Mouse (Mus musculus) B cell, adult 62 days (primary cell): ENCODE measurements around the gene Meox1. TPM values are rescaled to one million over a fixed set of nuclear protein-coding genes. Genes with fewer than 3 reads are reported as not detected.

Experiments
- total RNA-seq: library from RNA; stranded (reverse); gene quantifications from 4 replicates; pipeline ENCODE4 v1.2.4, GENCODE M21; 2023

Gene Meox1
- total RNA-seq: 0.43 to 0.72 TPM (median 0.60 TPM) in 4 replicates

DNA sequence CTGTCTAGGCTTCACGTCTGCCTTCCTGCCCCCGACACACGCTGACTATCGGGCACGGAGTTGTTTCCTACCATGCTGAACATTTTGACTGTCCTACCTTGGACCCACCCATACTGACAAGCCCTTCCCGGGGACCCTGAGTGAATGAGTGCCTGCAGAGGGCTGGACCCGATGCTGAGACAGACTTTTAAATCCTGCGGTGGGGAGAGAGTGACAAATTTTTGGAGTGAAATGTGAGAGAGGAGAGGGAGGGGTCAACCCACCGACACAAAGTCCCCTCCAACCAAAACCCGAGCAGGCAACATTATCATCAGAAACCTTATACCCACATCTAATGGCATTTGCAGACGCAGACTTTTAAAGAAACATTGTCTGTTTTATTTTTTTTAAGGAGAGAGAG, at the start of gene Meox1:
Gene Meox1, minus strand, starts transcription at position 171 of the 400 bp plus-strand sequence.

Other genes starting within 250 kb of the Meox1 start
- gene Arl4d, start 228.8 kb downstream of the Meox1 start, total RNA-seq: 1.1 to 2.3 TPM (median 2.1 TPM) in 4 replicates
- gene Dhx8, start 161.5 kb downstream of the Meox1 start, total RNA-seq: 75.8 to 84.7 TPM (median 83.5 TPM) in 4 replicates
- not detected in 4 replicates for gene Etv4, start 109.0 kb downstream of the Meox1 start, total RNA-seq
- gene Sost, start 72.6 kb upstream of the Meox1 start, total RNA-seq: not detected in 4 replicates
- not detected in 4 replicates for gene Cfap97d1, start 89.9 kb upstream of the Meox1 start, total RNA-seq
- 29.5 to 31.8 TPM (median 30.8 TPM) in 4 replicates for gene Dusp3, start 92.6 kb upstream of the Meox1 start, total RNA-seq
- gene Mpp3, start 134.1 kb upstream of the Meox1 start, total RNA-seq: not detected in 4 replicates
- 0.33 TPM in 1 of 4 replicates, not detected in the others for gene Cd300lg, start 147.1 kb upstream of the Meox1 start, total RNA-seq
- not detected in 4 replicates for gene Mpp2, start 194.1 kb upstream of the Meox1 start, total RNA-seq
- not detected in 4 replicates for gene Ppy, start 206.9 kb upstream of the Meox1 start, total RNA-seq
- gene Pyy, start 213.5 kb upstream of the Meox1 start, total RNA-seq: not detected in 4 replicates